Mouse (Mus musculus) liver, postnatal 0 days (tissue): ENCODE data around the gene Olfr1057. TPM values are rescaled to one million over a fixed set of nuclear protein-coding genes. Genes with fewer than 3 reads are reported as not detected.

Source experiments
- ATAC-seq: fragments of 200-750 bp; cut with Nextera tagmentation; 2 replicates; pipeline ENCODE4 v1.8.0; 2017; ENCODE audit warnings: mild to moderate bottlenecking, moderate library complexity
- DNase-seq: peaks from one replicate; pipeline ENCODE4 v3.0.0-alpha.2; 2016
- H3K27ac ChIP-seq: fragments of 300-500 bp; sonication (generic); 2 replicates; pipeline ENCODE4 v1.5.1; 2014; ENCODE audit warnings: antibody characterized with exemption, moderate library complexity, mild to moderate bottlenecking, low read depth
- H3K27me3 ChIP-seq: fragments of 300-500 bp; sonication (generic); 2 replicates; pipeline ENCODE4 v1.6.1; 2014; ENCODE audit warnings: low read length, control low read depth, mixed read lengths; ENCODE audit not compliant: insufficient read depth
- H3K36me3 ChIP-seq: fragments of 300-500 bp; sonication (generic); replicated peaks from 2 replicates; pipeline ENCODE4 v1.6.1; 2014; ENCODE audit warnings: mild to moderate bottlenecking, control low read depth, low read length, moderate library complexity, mixed read lengths; ENCODE audit not compliant: insufficient read depth
- H3K4me1 ChIP-seq: fragments of 300-500 bp; sonication (generic); 2 replicates; pipeline ENCODE4 v1.6.1; 2014; ENCODE audit warnings: antibody characterized with exemption, mild to moderate bottlenecking, control low read depth; ENCODE audit not compliant: insufficient read depth
- H3K4me2 ChIP-seq: fragments of 300-500 bp; sonication (generic); 2 replicates; pipeline ENCODE4 v1.6.1; 2014; ENCODE audit warnings: low read depth, mild to moderate bottlenecking, low read length, moderate library complexity, mixed read lengths
- H3K4me3 ChIP-seq: fragments of 300-500 bp; sonication (generic); 2 replicates; pipeline ENCODE4 v1.5.1; 2014; ENCODE audit warnings: low read depth, low read length
- H3K9ac ChIP-seq: fragments of 300-500 bp; sonication (generic); replicated peaks from 2 replicates; pipeline ENCODE4 v1.6.1; 2014; ENCODE audit warnings: mild to moderate bottlenecking, moderate library complexity
- H3K9me3 ChIP-seq: fragments of 300-500 bp; sonication (generic); 2 replicates; pipeline ENCODE4 v1.6.1; 2016; ENCODE audit warnings: mild to moderate bottlenecking, control low read depth, low read length, mixed read lengths
- CTCF ChIP-seq: sonication (generic); IDR thresholded peaks from 2 replicates; pipeline ENCODE4 v1.5.1; 2016; ENCODE audit warnings: antibody characterized with exemption, low read depth
- EP300 ChIP-seq: IDR thresholded peaks from 2 replicates; pipeline ENCODE4 v1.6.1; 2016; ENCODE audit warnings: antibody characterized with exemption, low read depth, mild to moderate bottlenecking
- WGBS: fragments of 180-500 bp; shearing (Covaris S2); extraction: QIAGEN DNeasy Blood & Tissue Kit; methylation state at CpG from one replicate; pipeline ENCODE4 v1.1.7; 2014; ENCODE audit not compliant: insufficient replicate concordance; 5-methylcytosine and 5-hydroxymethylcytosine counted together
- polyA plus RNA-seq: library from polyadenylated mRNA; unstranded; fragments of >200 nt; fragmentation: Nextera tagmentation; extraction: Ambion mirVana; gene quantifications from 2 replicates; pipeline ENCODE4 v1.2.1, GENCODE M21; 2015

The Olfr1057 gene
- polyA plus RNA-seq, 1 experiment from 2014 or later, result not detected

- H3K4me2 ChIP-seq, result no peak within 1 kb of the TSS
- TF ChIP-seq CTCF (no peak), EP300 (no peak)
- H3K27ac ChIP-seq, result no peak within 1 kb of the TSS
- H3K27me3 ChIP-seq, result no peaks in the 10 kb centered on the region
- no peaks in the 10 kb centered on the region for H3K4me1 ChIP-seq
- H3K36me3 ChIP-seq, result no peaks in the 10 kb centered on the region
- 74% methylated on average over 5 of the region's 5 CpGs for WGBS
- no peak within 1 kb of the TSS for H3K9ac ChIP-seq
- no peak for DNase-seq
- ATAC-seq, result no peak
- no peaks in the 10 kb centered on the region for H3K9me3 ChIP-seq
- H3K4me3 ChIP-seq, result no peak within 1 kb of the TSS
These were observed 28.0 kb downstream of the Olfr1057 start, which contains the start of gene Olfr1055 for GRCm38 (mm10) chr2:86350184-86350583. Gene Olfr1055, minus strand, starts transcription at chr2:86350284.

GRCm38 (mm10) chr2:86335333-86335732 lies 42.9 kb downstream of the Olfr1057 start, which contains the start of gene Olfr1054:
Gene Olfr1054, minus strand, starts transcription at chr2:86335433.
- Histone ChIP-seq H3K4me1 (no peaks in the 10 kb centered on the region), H3K36me3 (no peaks in the 10 kb centered on the region), H3K9me3 (no peaks in the 10 kb centered on the region), H3K9ac (no peak within 1 kb of the TSS), H3K27me3 (no peaks in the 10 kb centered on the region), H3K4me3 (no peak within 1 kb of the TSS), H3K4me2 (no peak within 1 kb of the TSS), H3K27ac (no peak within 1 kb of the TSS)
- TF ChIP-seq CTCF (no peak), EP300 (no peak)
- WGBS, result 81% methylated on average over 3 of the region's 3 CpGs
- ATAC-seq (no peak), DNase-seq (no peak)

Other genes with a start within 250 kb of the Olfr1057 start
- not detected in 2 replicates for gene Olfr1039, start 242.5 kb downstream of the Olfr1057 start, polyA plus RNA-seq
- gene Olfr1040, start 231.7 kb downstream of the Olfr1057 start, polyA plus RNA-seq, result not detected in 2 replicates
- not detected in 2 replicates for gene Olfr1042, start 216.6 kb downstream of the Olfr1057 start, polyA plus RNA-seq
- not detected in 2 replicates for gene Olfr1043, start 210.9 kb downstream of the Olfr1057 start, polyA plus RNA-seq
- gene Olfr1044, start 200.6 kb downstream of the Olfr1057 start, polyA plus RNA-seq, result not detected in 2 replicates
- gene Olfr52, start 192.7 kb downstream of the Olfr1057 start, polyA plus RNA-seq, result not detected in 2 replicates
- not detected in 2 replicates for gene Olfr1045, start 175.4 kb downstream of the Olfr1057 start, polyA plus RNA-seq
- gene Olfr1046, start 159.1 kb downstream of the Olfr1057 start, polyA plus RNA-seq, result not detected in 2 replicates
- gene Olfr1047, start 147.0 kb downstream of the Olfr1057 start, polyA plus RNA-seq, result not detected in 2 replicates
- gene Olfr1048, start 138.1 kb downstream of the Olfr1057 start, polyA plus RNA-seq, result not detected in 2 replicates
- not detected in 2 replicates for gene Olfr1049, start 120.1 kb downstream of the Olfr1057 start, polyA plus RNA-seq
- not detected in 2 replicates for gene Olfr1051, start 99.3 kb downstream of the Olfr1057 start, polyA plus RNA-seq
- gene Olfr1052, start 85.9 kb downstream of the Olfr1057 start, polyA plus RNA-seq, result not detected in 2 replicates
- gene Olfr1053, start 63.1 kb downstream of the Olfr1057 start, polyA plus RNA-seq, result not detected in 2 replicates
- not detected in 2 replicates for gene Olfr1054, start 43.0 kb downstream of the Olfr1057 start, polyA plus RNA-seq
- not detected in 2 replicates for gene Olfr1055, start 28.1 kb downstream of the Olfr1057 start, polyA plus RNA-seq
- not detected in 2 replicates for gene Olfr1056, start 15.9 kb downstream of the Olfr1057 start, polyA plus RNA-seq
- not detected in 2 replicates for gene Olfr1058, start 10.2 kb upstream of the Olfr1057 start, polyA plus RNA-seq
- gene Olfr1061, start 35.7 kb upstream of the Olfr1057 start, polyA plus RNA-seq, result not detected in 2 replicates
- not detected in 2 replicates for gene Olfr1062, start 48.4 kb upstream of the Olfr1057 start, polyA plus RNA-seq
- gene Olfr1065, start 72.2 kb upstream of the Olfr1057 start, polyA plus RNA-seq, result not detected in 2 replicates
- gene Olfr1066, start 77.9 kb upstream of the Olfr1057 start, polyA plus RNA-seq, result not detected in 2 replicates
- gene Olfr228, start 109.0 kb upstream of the Olfr1057 start, polyA plus RNA-seq, result not detected in 2 replicates
- gene Olfr1076, start 130.1 kb upstream of the Olfr1057 start, polyA plus RNA-seq, result not detected in 2 replicates
- gene Olfr1079, start 164.1 kb upstream of the Olfr1057 start, polyA plus RNA-seq, result not detected in 2 replicates
- not detected in 2 replicates for gene Olfr1080, start 179.8 kb upstream of the Olfr1057 start, polyA plus RNA-seq
- gene Olfr1082, start 220.6 kb upstream of the Olfr1057 start, polyA plus RNA-seq, result not detected in 2 replicates